Mouse (Mus musculus) common myeloid progenitor, adult 5-6 weeks (primary cell): ENCODE measurements around the gene Agr3. TPM values are rescaled to one million over a fixed set of nuclear protein-coding genes. Genes with fewer than 3 reads are reported as not detected.

Source experiments
- ATAC-seq: replicated peaks from 2 replicates; pipeline ENCODE4 v1.8.0; 2016; ENCODE audit warnings: low read depth, mild to moderate bottlenecking, moderate TSS enrichment, inconsistent platforms; ENCODE audit not compliant: poor library complexity, severe bottlenecking
- total RNA-seq: library from RNA; stranded (forward); fragments of 200-1000, 187-1606 nt; gene quantifications from 2 replicates; pipeline ENCODE4 v1.2.3, GENCODE M21; 2017

Gene Agr3
- total RNA-seq, 1 experiment from 2014 or later, result not detected

GRCm38 (mm10) chr12:35981732-35982360 is 56.4 kb downstream of the Agr3 start:
- peak; percentile 89 for ATAC-seq

DNA sequence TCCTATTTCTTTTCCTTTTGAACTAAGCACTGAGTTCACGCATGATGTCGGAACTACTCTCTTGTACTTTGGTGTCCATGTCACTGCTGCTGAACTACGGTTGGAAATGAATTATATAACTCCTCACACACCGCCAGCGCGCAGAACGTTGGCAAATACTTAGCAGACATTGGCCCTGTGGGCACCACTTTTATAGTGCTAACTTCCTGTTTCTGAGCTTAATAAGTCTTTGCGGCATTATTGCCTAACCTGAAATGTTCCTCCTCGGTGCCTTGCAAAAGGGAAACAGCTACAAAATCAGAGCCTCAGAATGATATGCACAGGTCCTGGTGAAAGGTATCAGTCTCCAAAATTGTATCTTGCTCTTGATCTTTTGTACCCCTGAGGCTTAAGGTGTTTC is 58.1 kb downstream of the Agr3 start:
- peak; percentile 75 for ATAC-seq

- ATAC-seq, result no peak
These were observed 59.3 kb downstream of the Agr3 start for GRCm38 (mm10) chr12:35984743-35985142.

DNA sequence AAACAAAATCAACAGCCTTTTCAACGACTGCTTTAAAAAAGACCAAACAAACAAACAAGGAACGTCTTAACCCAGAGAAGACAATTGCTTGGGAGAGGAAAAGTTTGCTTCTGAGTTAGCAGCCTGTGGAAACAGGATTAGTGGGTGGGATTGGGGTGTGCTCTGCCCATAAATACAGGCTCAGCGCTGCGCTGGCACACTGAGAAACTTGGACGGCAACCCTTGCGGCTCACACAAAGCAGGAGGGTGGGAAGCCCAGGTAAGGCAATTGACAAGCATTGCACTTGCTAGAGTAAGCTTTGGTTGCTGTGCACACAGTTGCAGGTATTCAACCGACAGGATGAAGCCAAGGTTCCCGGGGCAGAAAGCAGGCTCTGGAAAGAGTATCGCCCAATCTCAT is 67.3 kb downstream of the Agr3 start, which contains the start of gene Agr2:
Gene Agr2 (plus strand): TSS at position 197 of the 400 bp plus-strand sequence.
- ATAC-seq, result no peak

GRCm38 (mm10) chr12:35993583-35993982 is 68.2 kb downstream of the Agr3 start:
- ATAC-seq, result no peak

DNA sequence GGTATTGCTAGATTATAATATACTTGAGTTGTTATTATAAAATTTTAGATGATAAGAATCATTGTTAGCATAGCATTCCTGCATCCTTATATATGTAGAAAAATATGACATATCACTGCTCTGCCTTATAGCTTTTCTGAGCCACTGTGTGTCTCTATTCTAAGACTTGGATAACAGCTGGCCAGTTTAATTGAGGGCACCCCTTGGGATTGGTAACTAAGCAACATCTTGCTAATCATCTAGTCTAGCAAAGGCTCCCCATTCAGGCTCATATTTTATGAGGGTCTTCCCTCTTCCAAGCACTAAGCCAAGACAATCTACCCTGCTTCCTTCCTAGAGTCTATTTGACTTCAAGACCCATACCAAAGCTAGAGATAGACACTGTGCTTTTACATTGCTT is 68.7 kb downstream of the Agr3 start:
- no peak for ATAC-seq

DNA sequence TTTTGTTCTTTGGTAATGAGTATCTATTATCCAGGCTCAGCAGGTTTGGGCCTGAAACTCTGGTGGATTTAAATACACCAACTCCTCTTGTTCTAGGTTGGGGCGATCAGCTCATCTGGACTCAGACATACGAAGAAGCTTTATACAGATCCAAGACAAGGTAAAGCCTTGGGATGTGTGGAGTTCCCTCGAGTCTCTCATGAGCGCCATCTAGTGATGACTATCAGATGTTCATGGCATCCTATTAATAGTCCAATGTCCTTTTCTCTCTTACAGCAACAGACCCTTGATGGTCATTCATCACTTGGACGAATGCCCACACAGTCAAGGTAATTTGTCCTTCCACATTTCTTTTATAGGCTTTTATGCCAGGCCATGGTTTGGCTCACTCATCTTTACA is 70.4 kb downstream of the Agr3 start:
- ATAC-seq, result peak; percentile 70

Other genes starting within 250 kb of the Agr3 start
- not detected in 2 replicates for gene Agr2, start 67.3 kb downstream of the Agr3 start, total RNA-seq
- 82.4 and 83.0 TPM in 2 replicates for gene Tspan13, start 116.9 kb downstream of the Agr3 start, total RNA-seq
- 23.5 and 24.3 TPM in 2 replicates for gene Ankmy2, start 231.5 kb downstream of the Agr3 start, total RNA-seq
- gene Bzw2, start 232.5 kb downstream of the Agr3 start, total RNA-seq, result 132 and 152 TPM in 2 replicates